Mouse (Mus musculus): ENCODE measurements around the gene Grik1.

DNA sequence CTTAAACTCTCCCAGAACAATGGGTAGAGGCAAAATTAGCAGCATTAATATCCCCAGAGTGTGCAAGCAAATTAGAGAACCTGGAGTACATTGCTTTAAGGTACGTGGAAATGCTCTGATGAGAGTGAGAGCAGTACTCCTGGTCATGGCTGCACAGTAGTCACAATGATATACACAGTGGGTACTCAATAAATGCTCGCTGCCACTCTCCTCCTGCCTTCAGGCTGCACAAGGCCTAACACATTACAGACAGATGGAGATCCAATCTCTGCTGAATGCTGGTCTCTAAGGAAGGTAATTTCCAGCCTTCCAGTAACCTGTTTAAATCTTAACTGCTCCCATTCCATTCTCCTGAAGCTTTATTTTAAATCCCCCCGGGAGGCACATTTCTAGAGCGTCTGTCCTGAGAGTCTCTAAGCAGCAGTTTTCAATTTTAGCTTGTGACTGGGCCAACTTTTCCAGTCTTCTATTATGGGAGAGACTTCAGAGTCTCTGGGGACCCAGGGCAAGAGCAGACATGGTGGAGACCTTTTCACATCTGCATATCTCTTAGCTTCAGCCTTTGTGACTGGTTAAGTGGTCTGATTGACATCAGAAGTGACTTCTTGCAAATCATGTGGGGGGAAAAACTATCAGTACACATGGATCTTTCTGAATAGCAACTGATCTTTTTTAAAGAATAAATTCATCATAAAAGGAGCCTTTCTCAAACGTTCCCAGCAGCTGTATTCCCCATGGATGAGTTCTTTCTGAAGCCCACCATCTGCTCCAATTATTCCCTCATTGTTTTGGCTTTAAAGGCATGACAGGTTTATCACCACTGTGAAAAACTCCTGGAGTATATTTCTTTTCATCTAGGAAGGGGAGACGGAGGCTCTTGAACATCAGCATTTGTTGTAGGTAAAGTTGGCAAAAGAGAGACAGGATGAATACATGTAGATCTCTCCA is 373.6 kb downstream of the Grik1 start:
- TF ChIP-seq POLR2A (IDR thresholded peaks at IDR 0.05; ENCODE audit: extremely low read depth, insufficient read depth, low read length) (no peak), CTCF (IDR thresholded peaks at IDR 0.05; ENCODE audit: extremely low read depth, insufficient read depth, low read length) (no peak)

Measured in cortical plate, adult 2 months (tissue).